Mouse (Mus musculus) bone marrow macrophage, adult 2 months (primary cell): ENCODE data around the gene Hmgb1.

Experiments
- CTCF ChIP-seq: IDR thresholded peaks from 2 replicates; pipeline ENCODE4 v1.5.1; 2012; ENCODE audit warnings: low read depth, mild to moderate bottlenecking, low read length, moderate library complexity
- POLR2A ChIP-seq: IDR thresholded peaks from 2 replicates; pipeline ENCODE4 v1.6.1; 2012; ENCODE audit warnings: mild to moderate bottlenecking, low read depth, low read length, borderline replicate concordance

- TF ChIP-seq CTCF (no peak), POLR2A (no peak)
Measured at GRCm38 (mm10) chr5:149136933-149137365, 47.3 kb downstream of the Hmgb1 start.
